Mouse (Mus musculus) intestine, embryonic 14.5 days (tissue): ENCODE data around the gene Btbd9. TPM values are rescaled to one million over a fixed set of nuclear protein-coding genes. Genes with fewer than 3 reads are reported as not detected.
"Not testable (repeated sequence)": the region's sequence is repeated elsewhere in the genome, so short reads cannot be mapped to it uniquely, and the experiment has no call there.

Source experiments
- ATAC-seq: fragments of 200-750 bp; cut with Nextera tagmentation; replicated peaks from 2 replicates; pipeline ENCODE4 v1.8.0; 2017; ENCODE audit warnings: low read depth, moderate number of reproducible peaks, moderate TSS enrichment, moderate library complexity; ENCODE audit not compliant: low FRiP score, low TSS enrichment
- DNase-seq: peaks from one replicate; pipeline ENCODE4 v3.0.0-alpha.2; 2018; ENCODE audit warnings: low spot score
- H3K27ac ChIP-seq: fragments of 300-500 bp; sonication (generic); 2 replicates; pipeline ENCODE4 v1.5.1; 2014; ENCODE audit warnings: low read depth, mild to moderate bottlenecking, control low read depth
- H3K27me3 ChIP-seq: fragments of 300-500 bp; sonication (generic); replicated peaks from 2 replicates; pipeline ENCODE4 v1.6.1; 2014; ENCODE audit warnings: low read length, control low read depth; ENCODE audit not compliant: control insufficient read depth, insufficient read depth
- H3K36me3 ChIP-seq: fragments of 300-500 bp; sonication (generic); 2 replicates; pipeline ENCODE4 v1.6.1; 2014; ENCODE audit warnings: low read length, control low read depth; ENCODE audit not compliant: control insufficient read depth, insufficient read depth
- H3K4me1 ChIP-seq: fragments of 300-500 bp; sonication (generic); replicated peaks from 2 replicates; pipeline ENCODE4 v1.6.1; 2014; ENCODE audit warnings: low read length, control low read depth, mixed read lengths; ENCODE audit not compliant: control insufficient read depth, insufficient read depth
- H3K4me2 ChIP-seq: fragments of 300-500 bp; sonication (generic); 2 replicates; pipeline ENCODE4 v1.6.1; 2014; ENCODE audit warnings: low read length
- H3K4me3 ChIP-seq: fragments of 300-500 bp; sonication (generic); 2 replicates; pipeline ENCODE4 v1.5.1; 2014; ENCODE audit warnings: low read depth, low read length, control low read depth, mixed read lengths
- H3K9ac ChIP-seq: fragments of 300-500 bp; sonication (generic); 2 replicates; pipeline ENCODE4 v1.6.1; 2014; ENCODE audit warnings: mild to moderate bottlenecking, low read length
- H3K9me3 ChIP-seq: fragments of 300-500 bp; sonication (generic); 2 replicates; pipeline ENCODE4 v1.6.1; 2016; ENCODE audit warnings: low read length, control low read depth; ENCODE audit not compliant: control insufficient read depth
- WGBS: fragments of 180-500 bp; shearing (Covaris S2); extraction: QIAGEN DNeasy Blood & Tissue Kit; methylation state at CpG from one replicate; pipeline ENCODE4 v1.1.7; 2014; 5-methylcytosine and 5-hydroxymethylcytosine counted together
- polyA plus RNA-seq: library from polyadenylated mRNA; unstranded; fragments of >200 nt; fragmentation: Nextera tagmentation; extraction: Ambion mirVana; gene quantifications from 2 replicates; pipeline ENCODE4 v1.2.1, GENCODE M21; 2014

The Btbd9 gene
- polyA plus RNA-seq, 1 experiment from 2014 or later, result 53.7 TPM

GRCm38 (mm10) chr17:30530542-30530940 lies 45.7 kb downstream of the Btbd9 start:
- ATAC-seq (no peak), DNase-seq (no peak)
- no peak overlapping the region for H3K4me2 ChIP-seq
- no peak overlapping the region for H3K9ac ChIP-seq
- no peaks in the 10 kb centered on the region for H3K36me3 ChIP-seq
- H3K4me3 ChIP-seq, result no peak overlapping the region
- no peaks in the 10 kb centered on the region; the same call in 1 of the 2 replicates for H3K4me1 ChIP-seq
- 53% methylated on average over 4 of the region's 4 CpGs for WGBS
- no peak overlapping the region for H3K27ac ChIP-seq
- no peaks in the 10 kb centered on the region for H3K9me3 ChIP-seq
- no peaks in the 10 kb centered on the region for H3K27me3 ChIP-seq

DNA sequence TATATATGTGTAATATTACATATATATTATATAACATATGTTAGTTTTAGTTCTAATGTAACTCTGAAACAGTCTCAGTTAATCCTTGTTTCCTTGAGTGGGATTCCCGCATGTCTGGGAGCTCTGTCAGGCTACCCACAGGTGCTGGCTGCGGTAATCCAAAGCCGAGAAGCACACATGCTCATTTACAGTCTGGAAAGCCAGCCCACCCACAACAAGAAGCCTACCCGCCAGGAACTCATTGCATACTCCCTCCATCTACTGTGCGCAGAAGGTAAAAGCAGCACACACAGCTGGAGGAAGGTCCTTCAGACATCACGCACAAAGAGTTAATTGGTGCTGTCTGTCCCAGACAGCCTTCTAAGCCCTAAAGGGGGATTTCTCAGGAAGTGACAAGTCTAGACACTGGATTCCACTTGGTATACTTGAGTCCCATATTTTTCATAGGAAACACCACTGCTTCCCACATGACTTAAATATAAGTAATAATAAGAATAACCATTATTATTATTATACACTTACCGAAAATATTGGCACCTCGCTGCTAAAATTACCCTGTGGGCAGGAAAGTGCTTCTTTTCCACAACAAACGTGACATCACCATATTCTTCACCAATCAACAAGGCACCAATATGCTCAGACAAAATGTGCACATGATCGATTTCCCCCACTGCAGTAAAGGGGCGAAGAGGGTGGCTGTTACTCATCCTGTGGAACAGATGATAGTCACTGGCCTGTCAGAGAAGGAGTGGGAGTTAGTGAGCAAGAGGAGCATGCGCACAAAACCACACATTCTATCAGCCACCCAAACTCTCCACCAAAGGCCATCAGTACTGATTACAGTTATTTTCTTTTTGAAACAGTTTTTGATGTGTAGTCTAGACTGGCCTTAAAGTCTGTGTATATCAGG lies 46.4 kb downstream of the Btbd9 start:
- Histone ChIP-seq H3K9ac (no peak overlapping the region), H3K4me2 (no peak overlapping the region), H3K4me1 (no peaks in the 10 kb centered on the region; the same call in 1 of the 2 replicates), H3K27me3 (no peaks in the 10 kb centered on the region), H3K4me3 (no peak overlapping the region), H3K27ac (no peak overlapping the region), H3K36me3 (no peaks in the 10 kb centered on the region), H3K9me3 (no peaks in the 10 kb centered on the region)
- WGBS, result 79% methylated on average over 12 of the region's 12 CpGs
- ATAC-seq, result no peak
- no peak for DNase-seq

DNA sequence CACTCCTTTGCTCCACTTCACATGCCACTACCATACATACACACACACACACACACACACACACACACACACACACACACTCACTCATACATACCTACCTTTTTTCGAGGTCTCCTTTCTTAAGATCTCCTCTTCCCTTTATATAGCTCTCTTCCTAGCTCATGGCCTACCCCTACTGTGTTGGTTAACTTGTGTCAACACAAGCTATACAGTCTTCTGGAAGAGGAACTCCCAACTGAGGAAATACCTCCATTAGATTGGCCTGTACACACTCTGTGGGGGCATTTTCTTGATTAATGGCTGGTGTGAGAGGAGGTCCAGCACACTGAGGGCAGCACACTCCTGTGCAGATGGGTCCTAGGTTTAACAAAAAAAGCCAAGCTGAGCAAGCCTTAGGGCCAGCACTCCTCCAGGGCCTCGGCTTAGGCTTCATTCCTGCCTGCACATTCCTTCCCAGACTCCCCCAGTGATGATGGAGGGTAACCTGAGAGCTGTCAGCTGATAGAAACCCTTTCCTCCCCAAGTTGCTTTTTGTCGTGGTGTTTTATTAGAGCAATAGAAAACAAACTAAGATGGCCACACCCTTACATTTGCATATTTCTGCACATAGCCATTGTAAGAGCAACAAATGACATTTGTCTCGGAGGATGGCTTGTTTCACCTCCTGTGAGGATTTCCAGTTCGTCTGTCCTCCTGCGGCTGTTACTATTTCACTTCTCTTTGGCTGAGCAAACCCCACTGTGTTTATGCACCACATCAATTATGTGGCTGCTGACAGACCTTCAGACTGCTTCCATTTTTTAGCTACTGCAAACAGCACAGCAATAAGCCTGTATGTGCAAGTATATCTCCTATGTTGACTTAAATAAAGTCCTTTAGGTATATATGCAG lies 50.6 kb downstream of the Btbd9 start:
- WGBS, result 42% methylated on average over 6 of the region's 6 CpGs
- H3K9me3 ChIP-seq, result no peaks in the 10 kb centered on the region
- no peaks in the 10 kb centered on the region for H3K27me3 ChIP-seq
- H3K4me1 ChIP-seq, result no peaks in the 10 kb centered on the region; the same call in 1 of the 2 replicates
- H3K36me3 ChIP-seq, result no peaks in the 10 kb centered on the region
- H3K27ac ChIP-seq, result no peak overlapping the region
- no peak overlapping the region for H3K9ac ChIP-seq
- no peak overlapping the region for H3K4me2 ChIP-seq
- H3K4me3 ChIP-seq, result no peak overlapping the region
- no peak for DNase-seq
- ATAC-seq, result no peak

- DNase-seq (no peak), ATAC-seq (no peak)
- Histone ChIP-seq H3K4me1 (no peaks in the 10 kb centered on the region; the same call in 1 of the 2 replicates), H3K36me3 (no peaks in the 10 kb centered on the region), H3K27me3 (no peaks in the 10 kb centered on the region), H3K9ac (no peak overlapping the region), H3K9me3 (no peaks in the 10 kb centered on the region), H3K4me2 (no peak overlapping the region), H3K4me3 (no peak overlapping the region), H3K27ac (no peak overlapping the region)
- WGBS, result 81% methylated on average over 7 of the region's 7 CpGs
Observed at GRCm38 (mm10) chr17:30524451-30524850, 51.8 kb downstream of the Btbd9 start.

DNA sequence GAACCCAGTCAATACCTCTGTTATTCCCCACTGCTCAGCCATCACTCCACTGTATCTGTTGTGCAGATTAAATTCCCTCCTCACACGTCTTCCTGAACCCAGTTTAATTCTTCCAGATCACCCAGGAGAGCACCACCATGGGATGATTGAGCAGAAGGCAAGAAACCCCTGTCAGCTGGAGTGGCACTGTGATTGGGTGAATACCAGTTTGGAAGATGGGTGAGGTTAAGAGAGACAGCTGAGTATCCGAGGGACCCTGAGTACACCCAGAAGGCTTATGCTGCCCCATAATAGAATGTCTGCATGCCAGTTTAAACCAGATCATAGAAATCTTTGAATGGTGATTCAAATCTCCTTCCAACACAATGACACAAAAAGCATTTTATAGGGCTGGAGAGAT lies 52.5 kb downstream of the Btbd9 start:
- WGBS, result 82% methylated on average over 2 of the region's 2 CpGs
- Histone ChIP-seq H3K4me3 (no peak overlapping the region), H3K4me2 (no peak overlapping the region), H3K27me3 (no peaks in the 10 kb centered on the region), H3K9me3 (no peaks in the 10 kb centered on the region), H3K9ac (no peak overlapping the region), H3K27ac (no peak overlapping the region), H3K36me3 (no peaks in the 10 kb centered on the region), H3K4me1 (no peaks in the 10 kb centered on the region; the same call in 1 of the 2 replicates)
- ATAC-seq (no peak), DNase-seq (no peak)

DNA sequence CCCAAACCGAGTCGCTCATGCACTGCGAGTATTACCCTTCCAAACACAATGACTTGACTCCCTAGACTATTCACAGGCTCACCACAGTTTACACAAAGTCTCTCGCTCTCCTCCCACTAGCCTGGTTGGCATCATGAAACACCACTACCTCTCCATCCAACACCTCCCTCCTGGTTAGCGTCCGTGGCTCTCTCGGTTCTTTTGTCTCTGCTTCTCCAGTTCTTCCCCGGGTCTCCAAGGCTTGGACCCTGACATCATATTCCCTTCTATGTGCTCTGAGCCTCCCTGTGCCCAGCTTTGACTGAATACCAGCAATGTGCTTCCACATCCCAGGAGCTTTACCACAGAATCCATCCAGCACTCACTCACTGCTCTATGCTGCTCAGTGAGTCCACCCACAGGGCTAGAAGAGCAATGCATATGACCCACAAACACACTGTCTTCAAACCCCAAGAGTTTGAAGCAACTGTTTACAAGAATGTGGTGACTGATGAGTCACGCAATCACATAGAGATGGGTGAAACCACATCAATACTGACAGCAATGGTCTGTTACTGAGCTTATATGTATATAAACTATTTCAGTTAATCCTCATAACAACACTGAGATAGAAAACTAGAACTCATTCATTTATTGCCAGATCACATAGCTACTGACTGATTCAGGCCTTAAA lies 53.7 kb downstream of the Btbd9 start:
- no peak overlapping the region for H3K27ac ChIP-seq
- no peak overlapping the region for H3K9ac ChIP-seq
- no peak overlapping the region for H3K4me2 ChIP-seq
- H3K27me3 ChIP-seq, result no peaks in the 10 kb centered on the region
- no peak overlapping the region for H3K4me3 ChIP-seq
- no peaks in the 10 kb centered on the region; the same call in 1 of the 2 replicates for H3K4me1 ChIP-seq
- H3K36me3 ChIP-seq, result no peaks in the 10 kb centered on the region
- H3K9me3 ChIP-seq, result no peaks in the 10 kb centered on the region
- 92% methylated on average over 9 of the region's 9 CpGs for WGBS
- DNase-seq, result no peak
- no peak for ATAC-seq

DNA sequence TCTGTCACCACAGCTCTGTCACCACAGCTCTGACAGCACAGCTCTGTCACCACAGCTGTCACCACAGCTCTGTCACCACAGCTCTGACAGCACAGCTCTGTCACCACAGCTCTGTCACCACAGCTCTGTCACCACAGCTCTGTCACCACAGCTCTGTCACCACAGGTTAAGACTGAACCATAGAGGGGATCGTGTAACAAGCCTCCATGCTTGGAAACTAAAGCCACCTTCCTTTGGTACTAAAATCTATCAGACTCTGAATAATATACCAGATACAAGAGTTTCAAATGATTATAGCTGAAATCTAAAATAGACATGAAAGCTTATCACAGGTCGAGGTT lies 57.1 kb downstream of the Btbd9 start:
- DNase-seq, H3K4me2 ChIP-seq, H3K9me3 ChIP-seq, H3K27ac ChIP-seq, H3K4me1 ChIP-seq, ATAC-seq, H3K27me3 ChIP-seq, H3K4me3 ChIP-seq, H3K9ac ChIP-seq: not testable (repeated sequence)
- 80% methylated on average over 2 of the region's 2 CpGs for WGBS
- peaks cover 14% of the 10 kb centered on the region for H3K36me3 ChIP-seq

GRCm38 (mm10) chr17:30518431-30519171 lies 57.7 kb downstream of the Btbd9 start:
- Histone ChIP-seq H3K4me3 (no peak overlapping the region), H3K4me1 (no peaks in the 10 kb centered on the region), H3K27me3 (no peaks in the 10 kb centered on the region), H3K27ac (no peak overlapping the region), H3K9ac (no peak overlapping the region), H3K36me3 (peaks cover 14% of the 10 kb centered on the region), H3K4me2 (no peak overlapping the region), H3K9me3 (no peaks in the 10 kb centered on the region)
- ATAC-seq (no peak), DNase-seq (no peak)
- 90% methylated on average over 8 of the region's 8 CpGs for WGBS
